Mouse (Mus musculus) cerebellum, adult 2 months (tissue): ENCODE measurements around the gene Zmynd10. TPM values are rescaled to one million over a fixed set of nuclear protein-coding genes. Genes with fewer than 3 reads are reported as not detected.

ENCODE experiments used
- DNase-seq, 2 experiments: peaks; one replicate each; pipeline ENCODE4 v3.0.0; 2021
- H3K27ac ChIP-seq: fragments of 200-500 bp; 2 replicates; pipeline ENCODE4 v1.5.1; 2012; ENCODE audit warnings: low read length, control low read depth, inconsistent platforms; ENCODE audit not compliant: insufficient read depth
- H3K27me3 ChIP-seq: fragments of 200-500 bp; 2 replicates; pipeline ENCODE4 v1.6.1; 2012; ENCODE audit warnings: inconsistent platforms, mild to moderate bottlenecking, low read length, moderate library complexity; ENCODE audit not compliant: control insufficient read depth, insufficient read depth
- H3K4me1 ChIP-seq: fragments of 200-500 bp; 2 replicates; pipeline ENCODE4 v1.6.1; 2011; ENCODE audit warnings: low read length; ENCODE audit not compliant: control insufficient read depth, insufficient read depth
- H3K4me3 ChIP-seq: fragments of 200-500 bp; replicated peaks from 2 replicates; pipeline ENCODE3; 2011; ENCODE audit warnings: mild to moderate bottlenecking, low read depth, low read length, control low read depth; ENCODE audit not compliant: insufficient read depth
- CTCF ChIP-seq: fragments of 200-500 bp; IDR thresholded peaks from 2 replicates; pipeline ENCODE4 v1.5.1; 2011; ENCODE audit warnings: low read depth, mild to moderate bottlenecking, control low read depth, low read length, moderate library complexity, borderline replicate concordance; ENCODE audit not compliant: insufficient read depth
- POLR2A ChIP-seq: fragments of 200-500 bp; IDR thresholded peaks from 2 replicates; pipeline ENCODE4 v1.6.1; 2011; ENCODE audit warnings: low read length, control low read depth, borderline replicate concordance; ENCODE audit not compliant: insufficient read depth
- WGBS: fragments of 180-500 bp; shearing (Covaris S2); methylation state at CpG from one replicate; pipeline ENCODE4 v1.1.7; 2018; 5-methylcytosine and 5-hydroxymethylcytosine counted together
- polyA plus RNA-seq: library from polyadenylated mRNA; depleted of rRNA; stranded (reverse); fragments of >200 nt; gene quantifications from 2 replicates; pipeline ENCODE4 v1.2.3, GENCODE M21; 2012

Zmynd10 gene
- polyA plus RNA-seq, 1 experiment = 1.6 TPM

GRCm38 (mm10) chr9:107580501-107581317 lies 33.6 kb downstream of the Zmynd10 start, which contains the start of gene Hyal3:
Hyal3 (plus strand) TSS chr9:107580818.
- peak within 1 kb of the TSS; percentile 79 for H3K4me3 ChIP-seq
- peak; percentile 90 to 93 for DNase-seq
- under 1% methylated on average over 32 of the region's 32 CpGs for WGBS
- peak within 1 kb of the TSS; percentile 74; the same call in 1 of the 2 replicates for H3K27ac ChIP-seq
- no peaks in the 10 kb centered on the region for H3K27me3 ChIP-seq
- peaks cover 25% of the 10 kb centered on the region for H3K4me1 ChIP-seq
- TF ChIP-seq POLR2A (peak; percentile 72; the same call in 1 of the 2 replicates), CTCF (no peak)

- no peak for DNase-seq
- WGBS = 72% methylated on average over 4 of the region's 4 CpGs
- Histone ChIP-seq H3K27me3 (no peaks in the 10 kb centered on the region), H3K4me1 (peaks cover 17% of the 10 kb centered on the region), H3K27ac (no peak overlapping the region; the same call in 1 of the 2 replicates), H3K4me3 (no peak overlapping the region)
- TF ChIP-seq CTCF (no peak), POLR2A (no peak)
These were observed 34.5 kb downstream of the Zmynd10 start for GRCm38 (mm10) chr9:107581584-107581983.

- peaks cover 13% of the 10 kb centered on the region for H3K4me1 ChIP-seq
- no peaks in the 10 kb centered on the region for H3K27me3 ChIP-seq
- 88% methylated on average over 7 of the region's 7 CpGs for WGBS
- H3K27ac ChIP-seq = no peak overlapping the region
- TF ChIP-seq CTCF (no peak), POLR2A (no peak)
- no peak overlapping the region for H3K4me3 ChIP-seq
- DNase-seq = no peak
These were observed 35.5 kb downstream of the Zmynd10 start for GRCm38 (mm10) chr9:107582509-107583062.

- H3K27ac ChIP-seq = no peak overlapping the region
- WGBS = 87% methylated on average over 14 of the region's 14 CpGs
- TF ChIP-seq CTCF (no peak), POLR2A (no peak)
- peaks cover 13% of the 10 kb centered on the region for H3K4me1 ChIP-seq
- no peaks in the 10 kb centered on the region for H3K27me3 ChIP-seq
- no peak overlapping the region for H3K4me3 ChIP-seq
- no peak for DNase-seq
These were observed 36.1 kb downstream of the Zmynd10 start for GRCm38 (mm10) chr9:107583174-107583573.

GRCm38 (mm10) chr9:107586504-107586903 lies 39.4 kb downstream of the Zmynd10 start:
- Histone ChIP-seq H3K4me1 (0 out of 2 replicates have a peak, but pooled peaks cover 5% of the 10 kb centered on the region), H3K27me3 (no peaks in the 10 kb centered on the region), H3K4me3 (no peak overlapping the region), H3K27ac (no peak overlapping the region)
- TF ChIP-seq POLR2A (no peak), CTCF (no peak)
- WGBS = 91% methylated on average over 5 of the region's 5 CpGs
- no peak for DNase-seq

GRCm38 (mm10) chr9:107586974-107587832 lies 40.1 kb downstream of the Zmynd10 start, which contains the start of gene Ifrd2:
Ifrd2 (plus strand) TSS chr9:107587642.
- 11% methylated on average over 46 of the region's 46 CpGs for WGBS
- TF ChIP-seq CTCF (no peak), POLR2A (peak; percentile 49)
- H3K4me3 ChIP-seq = peak within 1 kb of the TSS; percentile 81
- no peaks in the 10 kb centered on the region for H3K27me3 ChIP-seq
- H3K27ac ChIP-seq = no peak within 1 kb of the TSS
- peaks cover 9% of the 10 kb centered on the region for H3K4me1 ChIP-seq
- DNase-seq = peak; percentile 96 to 99

- H3K4me1 ChIP-seq = peaks cover 18% of the 10 kb centered on the region
- H3K4me3 ChIP-seq = peak overlapping the region; percentile 81
- DNase-seq = no peak
- no peak; the same call in 1 of the 2 replicates for TF ChIP-seq POLR2A
- TF ChIP-seq CTCF = no peak
- H3K27me3 ChIP-seq = no peaks in the 10 kb centered on the region
- H3K27ac ChIP-seq = no peak overlapping the region
- 3% methylated on average over 33 of the region's 33 CpGs for WGBS
These were observed 40.9 kb downstream of the Zmynd10 start for GRCm38 (mm10) chr9:107587833-107588639.
